Mouse (Mus musculus) ovary, adult 18-20 months (tissue): ENCODE results near the gene Bhlhe23.
A peak's percentile ranks its signal among the peaks of the same experiment; 100 is the strongest.

ENCODE experiments used
- DNase-seq: peaks from one replicate; pipeline ENCODE4 v3.0.0; 2022; ENCODE audit warnings: low spot score, mixed read lengths

Bhlhe23 gene

DNA sequence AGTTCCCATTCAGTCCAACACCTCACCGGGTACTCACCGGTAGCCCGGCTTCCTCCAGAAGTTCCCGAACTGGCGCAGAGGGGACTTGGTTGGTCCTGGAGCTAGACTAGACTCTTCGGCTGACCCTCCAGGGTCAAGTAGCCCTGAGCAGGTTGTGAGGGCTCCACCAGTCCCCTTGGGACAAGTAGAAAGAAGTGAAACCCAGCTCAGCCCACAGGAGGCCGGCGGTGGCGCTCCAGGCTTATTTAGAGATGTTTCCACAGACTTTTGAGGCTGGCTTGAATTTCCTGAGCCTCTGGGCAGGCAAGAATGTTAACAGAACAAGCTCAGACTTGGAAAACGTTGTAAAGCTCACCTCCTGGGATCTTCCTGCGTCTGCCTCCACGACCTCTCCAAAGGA, 1.5 kb downstream of the Bhlhe23 start:
- no peak for DNase-seq

DNA sequence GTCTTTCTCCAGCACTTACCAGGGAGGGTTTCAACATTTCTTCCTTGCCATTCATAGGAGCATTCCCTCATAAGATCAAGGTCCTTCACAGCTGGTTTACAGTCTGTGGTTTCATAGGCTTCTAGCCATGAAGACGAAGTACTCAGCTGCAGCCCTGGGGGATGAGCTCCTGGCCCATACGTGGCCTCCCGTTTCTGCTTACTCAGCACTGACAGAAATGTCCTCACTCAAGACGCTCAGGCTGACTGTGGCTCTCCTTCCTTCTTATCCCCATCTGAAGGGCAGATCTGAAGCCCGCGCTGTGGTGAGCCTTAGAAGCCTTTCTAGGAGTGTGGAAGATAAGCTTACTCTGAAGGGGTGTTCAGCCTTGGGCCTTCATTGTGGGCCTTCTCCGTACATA, 11.0 kb downstream of the Bhlhe23 start:
- DNase-seq: no peak

DNA sequence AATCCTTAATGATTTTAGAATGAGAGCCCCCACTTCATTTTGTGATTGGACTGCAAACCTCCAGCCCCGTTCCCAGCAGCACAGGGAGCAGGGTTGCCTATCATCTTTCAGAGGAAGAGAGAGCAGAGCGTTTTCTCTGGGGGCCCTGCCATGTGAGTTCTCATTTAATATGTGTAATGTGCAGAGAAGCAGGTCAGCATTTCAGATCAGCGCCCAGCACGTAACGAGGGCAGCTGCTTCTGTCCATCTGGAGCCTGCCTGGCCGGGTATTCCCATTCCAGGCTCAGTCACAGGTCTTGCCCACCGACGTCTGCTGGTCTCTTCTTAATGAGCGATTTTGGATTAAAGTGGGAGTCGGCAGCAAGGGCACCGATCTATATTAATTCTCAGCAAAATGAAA, 11.7 kb downstream of the Bhlhe23 start:
- no peak for DNase-seq

DNA sequence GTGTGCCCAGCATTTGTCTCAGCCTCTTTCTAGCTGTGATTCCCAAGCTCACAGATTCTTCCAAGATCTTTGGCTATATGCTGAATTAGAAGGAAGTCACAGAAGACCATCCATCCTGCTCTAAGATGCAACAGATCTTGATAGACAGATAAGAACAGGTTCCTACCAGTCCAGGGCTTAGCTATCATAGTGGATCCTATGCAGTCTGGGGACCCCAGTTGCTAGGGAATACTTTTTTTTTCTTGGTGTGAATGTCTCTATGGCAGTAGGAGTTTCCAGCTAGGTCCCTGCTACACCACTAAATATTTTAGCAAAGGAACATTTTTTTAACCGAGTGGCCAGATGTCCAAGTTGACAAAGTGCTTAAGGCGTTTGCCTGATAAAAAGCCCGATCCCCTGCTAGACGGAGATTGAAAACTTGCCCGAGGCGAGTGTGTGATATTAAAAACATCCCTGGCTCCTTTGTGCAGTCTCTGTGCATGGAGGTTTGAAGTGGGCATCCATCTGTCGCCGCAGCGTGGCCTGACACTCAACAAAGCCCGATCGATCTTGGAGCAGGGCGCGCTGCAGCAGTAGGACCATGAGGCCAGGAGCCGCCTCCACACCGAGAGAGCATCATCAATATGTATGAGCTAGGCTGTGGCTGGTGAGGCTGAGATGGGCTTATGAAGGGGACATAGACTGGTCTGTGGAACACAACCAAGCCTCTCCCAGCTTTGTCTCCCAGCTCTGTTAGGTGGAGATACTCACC, 18.0 kb downstream of the Bhlhe23 start:
- no peak for DNase-seq

DNA sequence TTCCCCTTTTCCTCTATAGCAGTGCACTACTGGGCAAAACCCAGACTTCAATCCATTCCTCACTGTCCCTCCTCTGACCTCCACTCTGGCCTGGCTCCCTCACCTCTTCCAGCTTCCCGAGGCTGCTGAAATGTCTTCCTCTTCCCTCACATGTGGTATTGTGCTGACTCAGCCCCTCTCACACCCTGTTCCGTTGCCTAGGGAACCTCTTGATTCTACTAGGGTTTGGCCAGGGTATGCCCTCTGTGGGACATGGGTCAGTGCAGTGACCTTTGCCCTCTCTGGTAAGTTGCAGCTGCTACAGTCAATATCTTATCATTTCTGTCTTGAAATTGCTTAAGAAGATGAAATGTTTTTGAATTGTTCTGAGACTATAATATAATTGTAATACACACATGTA, 19.9 kb downstream of the Bhlhe23 start:
- DNase-seq: no peak

DNA sequence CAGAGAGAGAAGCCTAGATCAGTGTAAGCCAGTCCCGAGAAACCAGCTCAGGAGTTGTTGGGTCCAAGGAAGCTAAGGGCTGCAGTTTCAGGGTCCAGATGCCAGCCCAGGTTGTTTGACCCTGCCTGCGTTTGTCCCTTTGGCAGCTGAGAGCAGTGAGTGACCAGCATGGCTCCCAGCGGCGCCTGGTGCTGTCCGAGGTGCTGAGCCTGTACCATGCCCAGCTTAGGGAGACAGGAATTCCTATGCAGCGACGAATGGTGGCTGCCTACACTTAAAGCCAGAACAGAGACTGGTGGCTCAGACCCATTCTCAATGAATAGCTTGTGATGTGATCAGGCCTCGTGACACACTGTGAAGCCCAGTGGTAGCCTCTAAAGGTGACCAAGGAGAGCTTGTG, 20.8 kb downstream of the Bhlhe23 start:
- DNase-seq: no peak

DNA sequence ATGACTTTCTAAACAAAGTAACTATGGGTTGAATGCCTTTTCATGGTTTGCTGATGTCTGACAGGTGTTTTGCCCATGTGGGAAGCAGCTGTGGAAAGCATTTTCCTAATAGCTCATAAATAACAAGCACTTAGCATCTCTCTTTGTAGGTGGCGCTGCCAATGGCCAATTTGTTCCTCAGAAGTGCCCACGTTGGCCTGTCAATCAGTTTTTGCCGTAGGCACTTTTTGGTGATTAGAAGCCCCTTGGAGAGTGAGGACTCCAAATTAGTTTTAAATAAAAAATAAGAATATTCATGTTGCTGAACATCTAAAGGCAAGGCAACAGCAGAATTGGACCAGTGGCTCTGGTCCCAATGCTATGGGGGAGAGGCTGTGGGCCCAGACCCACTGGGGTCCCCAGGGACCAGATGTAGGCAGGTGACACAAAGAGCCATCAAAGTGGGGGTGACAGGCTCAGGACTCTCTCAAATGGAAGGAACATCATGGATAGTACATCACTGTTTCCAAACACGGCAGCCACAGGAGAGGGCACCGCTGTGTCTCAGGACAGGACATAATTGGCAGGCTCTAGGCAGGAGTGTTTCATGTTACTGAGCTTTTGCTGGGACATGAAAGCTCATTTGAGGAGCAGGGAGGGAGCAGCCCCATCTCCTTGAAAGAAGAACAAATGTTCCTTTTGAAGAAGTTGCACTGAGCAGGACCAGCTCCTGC, 21.6 kb downstream of the Bhlhe23 start:
- DNase-seq: no peak

DNA sequence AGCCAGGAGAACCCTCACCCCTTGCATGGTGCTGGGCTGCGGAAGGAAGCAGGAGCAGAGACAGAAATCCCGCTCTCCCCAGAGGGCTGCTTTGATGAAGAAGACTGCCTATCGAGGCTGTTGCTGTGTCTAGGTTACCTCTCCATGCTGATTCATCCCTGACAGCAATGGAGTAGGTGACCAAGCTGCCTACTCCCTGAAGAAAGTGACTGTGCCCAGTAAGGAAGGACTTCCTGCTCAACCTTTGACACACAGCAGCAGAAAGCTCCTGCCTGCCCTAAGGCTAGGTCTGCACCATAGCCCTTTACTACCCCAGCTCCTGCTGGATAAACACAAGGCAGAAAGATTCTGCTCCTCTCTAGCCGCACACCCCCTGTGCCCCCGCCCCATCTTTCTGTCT, 27.8 kb downstream of the Bhlhe23 start:
- no peak for DNase-seq

DNA sequence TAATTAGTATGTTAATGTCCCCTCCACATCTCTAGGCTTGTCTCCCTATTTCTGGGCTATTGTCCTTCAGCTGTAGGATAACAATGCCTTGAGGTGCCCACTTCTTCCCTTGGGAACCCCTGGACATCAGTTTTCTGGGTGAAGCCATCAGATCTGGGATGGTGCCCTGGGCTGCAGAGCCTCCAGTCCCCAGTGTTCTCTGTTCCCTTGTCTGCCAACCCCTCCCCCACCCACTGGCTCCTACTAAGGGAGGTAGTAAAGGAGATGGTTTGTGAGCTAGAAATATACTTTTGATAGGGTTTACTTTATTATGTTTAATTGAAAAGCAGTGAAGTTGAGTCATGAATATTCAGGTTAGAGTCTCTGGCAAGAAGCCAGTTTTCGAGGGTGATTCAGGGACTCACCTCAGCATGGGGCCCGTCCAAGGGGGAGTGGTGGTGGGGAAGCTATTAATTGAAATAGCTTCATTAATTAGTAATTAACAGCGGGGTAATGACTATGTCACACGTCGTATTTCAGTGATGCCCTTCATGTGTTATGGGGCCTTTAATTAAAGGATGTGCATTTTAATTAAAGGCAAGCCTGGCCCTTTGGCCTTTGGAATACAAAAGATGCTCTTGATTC, 30.0 kb downstream of the Bhlhe23 start:
- DNase-seq: no peak

DNA sequence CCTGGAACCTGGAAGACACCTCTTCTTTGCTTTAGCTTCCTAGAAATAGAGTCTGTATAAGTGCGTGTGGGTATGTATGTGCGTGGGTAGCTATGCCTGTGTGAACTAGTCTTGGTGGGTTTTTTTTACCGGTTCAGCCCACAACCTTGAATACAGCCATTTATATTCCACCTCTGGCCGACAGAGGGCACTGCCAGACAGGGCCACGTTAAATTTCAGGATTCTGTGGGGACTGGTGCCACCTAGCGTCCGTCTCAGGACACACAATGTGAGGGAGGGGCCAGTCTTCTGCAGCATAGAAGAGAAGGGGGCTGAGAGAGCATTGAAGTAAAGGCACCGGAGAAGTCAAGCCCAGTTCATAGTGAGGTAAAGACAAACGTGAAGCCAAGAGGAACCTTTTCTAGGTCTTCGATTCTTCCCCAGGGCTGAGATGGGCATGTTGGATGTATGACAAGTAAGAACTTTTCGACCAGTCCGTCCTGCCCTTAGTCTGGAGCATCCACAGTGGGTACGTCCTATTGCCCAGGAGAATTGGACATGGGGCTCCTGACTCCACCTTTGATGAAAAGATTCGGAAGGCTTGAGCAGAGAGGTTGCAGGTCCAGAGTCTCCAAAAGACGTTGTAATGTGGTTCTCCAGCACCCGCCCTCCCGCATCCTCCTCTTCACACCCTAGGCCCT, 31.3 kb downstream of the Bhlhe23 start:
- peak; percentile 57 for DNase-seq

DNA sequence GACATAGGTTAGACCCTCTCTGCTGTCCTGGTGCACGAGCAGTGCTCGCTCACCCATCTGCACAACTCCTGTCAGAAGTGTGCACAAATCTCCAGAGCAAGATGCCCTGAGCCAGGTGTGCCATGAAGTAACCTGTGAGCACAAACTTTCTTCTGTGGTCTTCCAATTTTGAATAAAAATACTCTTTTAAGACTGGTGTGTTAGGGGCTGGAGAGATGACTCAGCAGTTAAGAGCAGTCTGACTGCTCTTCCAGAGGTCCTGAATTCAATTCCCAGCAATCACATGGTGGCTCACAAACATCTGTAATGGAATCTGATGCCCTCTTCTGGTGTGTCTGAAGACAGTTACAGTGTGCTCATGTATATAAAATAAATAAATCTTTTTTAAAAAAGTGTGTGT, 33.4 kb downstream of the Bhlhe23 start:
- DNase-seq: no peak

DNA sequence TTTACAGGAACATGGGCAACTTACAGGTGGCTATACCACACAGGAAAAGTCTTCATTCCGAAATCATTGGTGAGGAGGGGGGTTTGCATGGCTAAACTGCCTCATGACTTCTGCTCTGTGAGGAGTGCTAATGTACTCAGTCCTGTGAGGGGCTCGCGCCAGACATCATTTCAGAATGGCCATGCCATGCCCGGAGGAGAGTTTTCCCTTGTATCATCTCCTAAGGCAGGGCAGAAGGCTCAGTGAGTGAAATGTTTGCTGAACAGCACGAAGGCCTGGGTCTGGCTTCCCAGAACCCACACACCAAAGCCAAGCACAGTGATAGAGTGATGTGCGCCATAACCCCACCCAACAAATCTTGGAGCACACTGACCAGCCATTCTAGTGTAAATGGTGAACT, 33.9 kb downstream of the Bhlhe23 start:
- no peak for DNase-seq

DNA sequence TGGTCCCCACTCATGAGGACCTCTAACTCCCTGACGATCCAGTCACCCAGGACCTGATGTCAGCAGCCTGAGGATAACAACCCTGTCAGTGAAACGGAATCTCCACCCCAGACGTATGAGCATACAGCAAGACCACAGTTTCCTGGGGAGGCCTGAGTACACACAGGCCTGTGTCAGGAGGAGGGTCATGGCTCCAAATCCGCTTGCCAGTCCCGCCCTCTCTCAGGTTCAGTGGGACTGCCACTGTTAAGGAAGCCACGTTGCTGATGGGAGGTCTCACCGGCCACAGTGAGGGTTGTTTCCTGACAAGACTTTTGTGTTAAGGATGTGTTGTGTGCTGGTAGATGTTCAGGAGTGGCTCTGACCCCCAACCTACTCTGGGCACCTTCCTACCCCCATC, 35.3 kb downstream of the Bhlhe23 start:
- no peak for DNase-seq

DNA sequence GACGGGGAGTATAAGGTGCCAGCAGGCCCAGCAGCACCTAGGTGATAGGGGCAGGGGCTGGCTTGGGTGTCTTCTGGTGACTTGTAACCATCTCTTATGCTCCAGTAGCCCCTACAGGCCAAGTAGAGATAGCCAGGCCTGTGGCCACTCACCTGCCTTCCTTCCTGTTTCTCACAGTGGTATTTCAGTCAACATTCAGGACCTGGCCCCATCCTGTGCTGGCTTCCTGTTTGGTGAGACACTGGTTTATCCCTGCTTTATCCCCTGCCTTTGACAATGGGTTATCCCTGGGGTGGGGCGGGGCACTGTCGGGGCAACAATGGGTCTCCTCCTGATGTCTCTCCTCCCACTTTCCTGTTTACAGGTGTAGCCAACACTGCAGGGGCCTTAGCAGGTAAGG, 36.4 kb downstream of the Bhlhe23 start:
- no peak for DNase-seq

DNA sequence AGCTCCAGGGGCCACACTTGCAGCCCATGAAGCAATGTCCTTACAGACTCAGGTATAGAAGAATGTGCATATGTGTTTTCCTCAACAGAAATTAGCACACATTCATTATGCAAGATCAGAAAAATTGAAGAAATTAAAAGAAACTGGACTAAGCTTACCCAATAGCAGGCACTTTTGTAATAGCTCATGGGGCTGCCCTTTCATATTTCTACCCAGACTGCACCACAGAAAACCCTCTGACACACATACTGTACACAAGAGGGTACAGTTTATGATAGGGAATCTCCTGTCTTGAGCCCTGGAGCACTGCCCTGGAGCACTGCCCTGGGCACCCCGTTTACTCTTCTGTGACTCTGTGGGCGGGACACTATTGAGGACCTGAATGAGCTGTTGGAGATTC, 38.7 kb downstream of the Bhlhe23 start:
- no peak for DNase-seq

DNA sequence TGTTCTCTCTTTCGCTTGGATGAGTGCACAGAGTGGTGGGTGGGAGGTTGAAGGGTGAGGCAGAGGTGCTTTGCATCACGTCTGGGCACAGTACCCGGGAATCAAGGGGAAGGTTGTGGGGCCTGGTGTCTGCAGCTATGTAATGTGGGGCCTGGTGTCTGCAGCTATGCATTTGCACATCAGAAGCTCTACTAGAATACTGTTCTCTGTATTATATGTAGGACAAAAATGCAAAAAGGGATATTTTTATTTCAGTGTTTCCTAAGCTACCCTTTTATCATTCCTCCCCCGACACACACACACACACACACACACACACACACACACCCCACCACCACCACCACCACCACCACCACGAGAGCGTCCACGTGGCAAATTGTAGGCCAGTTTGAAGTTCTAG, 41.5 kb downstream of the Bhlhe23 start:
- DNase-seq: no peak

DNA sequence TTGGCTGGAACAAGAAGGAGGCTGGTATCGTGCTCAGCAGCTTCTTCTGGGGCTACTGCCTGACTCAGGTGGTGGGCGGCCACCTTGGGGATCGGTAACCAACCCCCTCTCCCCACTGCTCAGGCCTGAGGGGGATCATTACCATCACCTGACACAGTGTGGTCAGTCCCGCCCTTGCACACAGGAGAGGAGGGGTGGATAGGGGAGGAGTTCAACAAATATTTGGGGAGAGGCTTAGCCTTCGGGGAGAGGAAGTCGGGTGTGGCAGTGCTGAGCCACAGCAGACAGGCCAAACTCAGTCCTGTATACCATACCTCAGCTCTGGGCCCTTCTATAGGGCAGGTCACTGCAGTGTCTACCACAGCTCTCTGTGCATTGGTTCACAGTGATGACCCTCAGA, 44.7 kb downstream of the Bhlhe23 start:
- DNase-seq: no peak

DNA sequence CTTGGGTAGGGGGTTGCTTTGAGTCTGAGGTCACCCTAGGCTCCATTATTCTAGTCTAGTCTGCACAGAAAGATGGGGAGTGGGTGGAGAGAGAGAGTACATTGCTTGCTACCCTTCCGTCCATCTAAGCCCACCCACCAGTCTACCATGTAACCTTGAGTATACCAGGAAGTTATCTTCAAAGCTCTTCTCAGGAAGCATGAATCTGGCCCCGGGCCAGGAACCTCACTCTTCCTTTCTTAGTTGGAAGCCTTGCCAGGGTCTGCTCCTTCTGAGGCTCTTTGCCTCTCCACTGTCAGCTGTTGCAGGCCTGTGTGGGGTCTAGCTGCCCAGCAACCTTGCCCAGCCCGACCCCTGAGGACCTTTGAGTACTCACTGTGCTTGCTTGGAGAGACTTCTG, 45.7 kb downstream of the Bhlhe23 start:
- no peak for DNase-seq

DNA sequence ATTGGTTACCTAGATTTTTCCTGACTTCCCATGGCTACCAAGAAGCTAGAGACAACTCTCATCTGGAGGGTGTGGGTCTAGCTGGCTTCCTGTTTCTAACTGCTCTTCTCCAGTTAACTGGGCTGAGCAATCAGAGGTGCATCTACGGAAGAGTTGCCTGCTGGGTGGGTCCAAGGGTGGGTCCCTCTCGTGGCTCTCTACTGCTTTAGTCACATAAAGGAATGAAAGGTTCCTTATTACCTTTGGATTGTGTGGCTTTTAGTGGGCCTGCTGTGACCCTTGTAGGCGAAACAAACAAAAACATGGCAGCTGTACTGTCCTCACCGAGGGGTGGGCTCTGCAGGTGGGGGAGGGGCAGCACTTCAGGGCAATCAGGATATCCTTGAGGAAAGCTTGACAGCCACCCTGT, 49.1 kb downstream of the Bhlhe23 start:
- DNase-seq: no peak

DNA sequence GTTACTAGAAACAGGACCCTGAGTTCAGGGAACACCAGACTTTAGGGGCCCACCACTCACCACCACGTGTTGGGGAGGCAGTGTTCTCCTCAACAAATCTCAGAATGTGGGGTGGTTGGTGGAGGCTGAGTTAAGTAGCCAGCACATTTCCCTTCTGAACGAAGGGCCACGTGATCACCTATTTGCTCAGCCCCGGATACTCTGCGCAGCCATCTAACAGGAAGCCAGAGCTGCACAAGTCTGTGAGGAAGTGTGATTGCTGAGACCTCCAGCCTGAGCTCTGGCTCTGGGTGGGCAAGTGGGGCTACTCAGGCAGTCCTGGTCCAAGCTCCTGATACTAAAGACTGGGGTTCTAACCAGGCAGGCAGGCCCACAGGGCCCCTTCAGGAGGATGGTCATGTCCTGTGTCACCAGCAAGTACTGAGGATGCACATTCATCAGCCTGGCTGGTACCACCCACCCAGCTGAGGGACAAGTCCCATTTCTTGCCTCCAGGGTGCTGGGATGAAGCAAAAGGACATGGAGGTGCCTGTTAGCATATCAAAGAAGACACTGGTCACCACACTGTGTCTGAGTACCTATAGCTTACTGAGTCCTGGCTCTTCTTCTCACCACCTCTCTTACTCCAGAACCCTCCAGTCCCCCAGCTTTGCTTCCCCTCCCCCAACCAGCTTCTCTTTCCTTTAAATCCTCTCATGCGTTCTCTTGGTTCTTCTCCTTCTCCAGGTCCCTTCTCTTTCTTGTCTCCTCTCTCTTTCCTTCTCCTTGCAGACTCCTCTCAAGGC, 49.9 kb downstream of the Bhlhe23 start:
- no peak for DNase-seq

DNA sequence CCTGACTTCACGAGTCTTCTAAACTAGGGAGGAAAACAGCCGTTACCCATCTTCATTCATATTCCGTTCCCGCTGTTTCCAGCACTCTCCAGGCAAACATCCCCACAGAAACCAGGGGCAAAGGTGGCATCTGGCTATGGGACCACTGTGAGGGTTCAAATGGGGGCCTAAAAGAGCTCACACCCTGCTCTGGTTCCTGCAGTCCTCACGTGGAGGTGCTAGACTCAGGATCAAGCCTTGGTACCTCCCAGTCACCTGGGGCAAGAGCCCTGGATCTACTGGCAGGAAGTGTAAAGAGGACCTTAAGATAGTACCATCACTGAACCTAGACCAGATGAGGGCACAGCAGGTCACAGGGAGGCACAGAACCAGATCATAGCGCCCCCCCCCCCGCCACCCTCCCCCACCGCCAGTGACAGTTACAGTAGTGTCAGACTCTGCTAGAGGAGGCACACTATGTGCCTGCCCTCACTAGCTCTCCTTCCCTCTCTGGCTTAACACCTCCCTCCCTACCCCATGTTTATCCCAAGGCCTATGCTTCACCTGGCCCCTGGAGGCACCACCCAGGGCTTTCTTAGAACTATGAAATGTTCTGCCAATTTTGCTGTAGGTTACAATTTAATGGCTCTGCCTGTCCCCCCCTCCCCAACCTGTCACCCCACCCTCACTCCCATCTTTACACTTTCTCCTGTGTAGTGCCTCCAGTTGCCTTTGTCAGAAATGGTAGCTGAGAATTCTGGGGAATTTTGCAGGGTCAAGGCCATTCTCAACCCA, 50.7 kb downstream of the Bhlhe23 start:
- no peak for DNase-seq
